In the genomic region with DNA sequence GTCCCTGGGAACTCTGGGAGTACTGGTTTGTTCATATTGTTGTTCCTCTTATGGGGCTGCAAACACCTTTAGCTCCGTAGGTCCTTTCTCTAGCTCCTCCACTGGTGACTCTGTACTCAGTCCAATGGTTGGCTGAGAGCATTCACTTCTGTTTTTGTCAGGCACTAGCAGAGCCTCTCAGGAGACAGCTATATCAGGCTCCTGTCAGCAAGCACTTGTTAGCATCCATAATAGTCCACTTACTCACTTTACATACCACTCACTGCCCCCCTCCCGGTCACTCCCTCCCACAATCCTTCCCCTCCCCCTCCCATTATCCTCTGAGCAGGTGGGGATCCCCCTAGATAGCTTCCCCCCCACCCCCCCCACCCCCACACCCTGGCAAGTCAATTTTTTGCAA, we compare ENCODE assay signal across 14 mouse cellular contexts. TPM values are rescaled to one million over a fixed set of nuclear protein-coding genes. Genes with fewer than 3 reads are reported as not detected.
"Had no signal": no experiment of that assay in that cellular context is flagged by ENCODE, and none has a peak within 500 bp of the region (broad histone marks: within the 10 kb centered on the region; RNA-seq: fewer than 3 reads in every experiment).

No protein-coding gene starts in this region.

- H3K27ac ChIP-seq: limb, embryonic 13.5 days; liver, embryonic 14.5 days; midbrain, embryonic 10.5 days; neural tube, embryonic 15.5 days had no signal

- H3K4me1 ChIP-seq: limb, embryonic 13.5 days; midbrain, embryonic 10.5 days; neural tube, embryonic 15.5 days had no signal

- H3K9me3 ChIP-seq: limb, embryonic 13.5 days; neural tube, embryonic 15.5 days had no signal

- H3K4me3 ChIP-seq: limb, embryonic 13.5 days; midbrain, embryonic 10.5 days; myocyte; neural tube, embryonic 15.5 days had no signal

- H3K27me3 ChIP-seq: limb, embryonic 13.5 days; neural tube, embryonic 15.5 days had no signal

- H3K4me2 ChIP-seq: limb, embryonic 13.5 days; neural tube, embryonic 15.5 days had no signal

- DNase-seq: kidney, postnatal 14 days; left cerebral cortex, postnatal 4 days; lung, adult 18-20 months; lung, postnatal 4 days; midbrain, embryonic 14.5 days; right cerebral cortex, adult 18-20 months; right cerebral cortex, postnatal 25 days; thymus, postnatal 36 days had no signal

- H3K9ac ChIP-seq: limb, embryonic 13.5 days; liver, embryonic 14.5 days; neural tube, embryonic 15.5 days had no signal

- H3K36me3 ChIP-seq: limb, embryonic 13.5 days; midbrain, embryonic 10.5 days; neural tube, embryonic 15.5 days had no signal

RNA-seq across cellular contexts. Expression of a gene that starts 57.3 kb away (rescaled TPM):
- polyA plus RNA-seq: liver, adult 2 months had no signal
